ENCODE assay signal across 18 mouse cellular contexts in the genomic region with DNA sequence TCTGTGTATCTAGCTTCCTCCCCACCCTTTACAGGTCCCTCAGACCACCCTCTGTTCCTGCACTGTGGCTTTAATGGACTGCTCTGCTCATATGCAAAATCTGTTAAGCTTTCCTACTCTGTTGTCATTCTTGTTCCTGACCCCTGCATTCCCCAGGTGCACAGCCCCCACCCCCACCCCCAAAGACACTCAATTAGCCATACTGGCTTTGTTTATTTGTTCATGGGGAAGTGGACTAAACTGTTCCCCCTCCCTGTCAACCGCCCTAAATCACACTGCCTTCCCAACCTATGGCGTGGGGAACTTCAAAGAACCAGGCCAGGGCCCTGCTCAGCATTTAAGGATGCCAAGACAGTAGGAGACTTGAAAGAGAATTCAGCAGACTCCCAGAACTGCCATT.
DNase-seq lines count a peak whose midpoint lies in the region; ATAC-seq and TF ChIP-seq lines count a peak whose summit lies in the region.
"Had no signal": no experiment of that assay in that cellular context is flagged by ENCODE, and none has a peak within 500 bp of the region (broad histone marks: within the 10 kb centered on the region; RNA-seq: fewer than 3 reads in every experiment).

No protein-coding gene starts in this region.

- no peak overlapping the region for H3K4me2 ChIP-seq in kidney, embryonic 16.5 days (replicated peaks; ENCODE audit: low read depth, low read length)
- no peak overlapping the region for H3K4me2 ChIP-seq in embryonic facial prominence, embryonic 13.5 days
- H3K4me2 ChIP-seq: heart, embryonic 12.5 days; midbrain, embryonic 13.5 days had no signal

- WGBS in kidney, embryonic 16.5 days, result 14% methylated on average over 2 of the region's 2 CpGs
- 30% methylated on average over 2 of the region's 2 CpGs for WGBS in embryonic facial prominence, embryonic 13.5 days

- H3K9ac ChIP-seq in kidney, embryonic 16.5 days (replicated peaks; ENCODE audit: low read length), result no peak overlapping the region
- H3K9ac ChIP-seq in ES-E14 (ENCODE audit: insufficient read depth, low read depth, low read length, poor library complexity, severe bottlenecking), result no peak overlapping the region
- no peak overlapping the region for H3K9ac ChIP-seq in embryonic facial prominence, embryonic 13.5 days
- H3K9ac ChIP-seq: heart, embryonic 12.5 days; midbrain, embryonic 13.5 days had no signal

- peak; percentile 79 for ATAC-seq in kidney, embryonic 16.5 days (ENCODE audit: low FRiP score, low TSS enrichment)
- ATAC-seq in embryonic facial prominence, embryonic 13.5 days (ENCODE audit: insufficient number of reproducible peaks, insufficient read depth, low FRiP score, low TSS enrichment, low read depth), result no peak
- no peak for ATAC-seq in megakaryocyte progenitor cell, adult 5-6 weeks (replicated peaks; ENCODE audit: poor library complexity)
- ATAC-seq in megakaryocyte, adult 5-6 weeks (ENCODE audit: poor library complexity, severe bottlenecking), result no peak
- ATAC-seq: hindbrain, postnatal 0 days; midbrain, embryonic 13.5 days had no signal

- no peak for TF ChIP-seq CTCF in brain, embryonic 14.5 days (IDR thresholded peaks at IDR 0.05; ENCODE audit: borderline replicate concordance, extremely low read depth, insufficient read depth, insufficient read length)

- no peak for DNase-seq in kidney, adult 9 months
- peak; percentile 39 for DNase-seq in ES-E14 (ENCODE audit: low read depth, low spot score)
- peak; percentile 42 for DNase-seq in brain, embryonic 14.5 days (ENCODE audit: low read depth)
- no peak for DNase-seq in left cerebral cortex, postnatal 4 days
- DNase-seq: adrenal gland, postnatal 25 days; cerebellum, adult 2 months; heart, postnatal 36 days; kidney, adult 11 months; lung, postnatal 14 days; thymus, adult 18-20 months had no signal

- intact Hi-C loops in left cerebral cortex, postnatal 4 days (cut with DNase I), result no loop called here

- H3K4me1 ChIP-seq in kidney, embryonic 16.5 days (ENCODE audit: insufficient read depth, low read length), result peaks cover 26% of the 10 kb centered on the region
- peaks cover 4 to 18% of the 10 kb centered on the region in 2 experiments; a peak in 1 of 4 replicates for H3K4me1 ChIP-seq in ES-E14 (ENCODE audit: control insufficient read depth in 2 of 2, insufficient read depth in 2 of 2, low read length in 2 of 2, poor library complexity in 1 of 2)
- H3K4me1 ChIP-seq in embryonic facial prominence, embryonic 13.5 days, result peaks cover 15% of the 10 kb centered on the region

- H3K4me3 ChIP-seq in kidney, embryonic 16.5 days (ENCODE audit: low read length), result no peak overlapping the region
- no peak overlapping the region for H3K4me3 ChIP-seq in ES-E14 (ENCODE audit: insufficient read depth in 1 of 2, low read depth in 1 of 2, low read length in 2 of 2, poor library complexity in 1 of 2, severe bottlenecking in 1 of 2)
- no peak overlapping the region for H3K4me3 ChIP-seq in embryonic facial prominence, embryonic 13.5 days
- H3K4me3 ChIP-seq: heart, embryonic 12.5 days; left cerebral cortex, adult 2 months; midbrain, embryonic 13.5 days had no signal

- no peaks in the 10 kb centered on the region for H3K27me3 ChIP-seq in kidney, embryonic 16.5 days (ENCODE audit: insufficient read depth, low read length)
- H3K27me3 ChIP-seq in embryonic facial prominence, embryonic 13.5 days, result no peaks in the 10 kb centered on the region
- H3K27me3 ChIP-seq: heart, embryonic 12.5 days; midbrain, embryonic 13.5 days had no signal

- in situ Hi-C loops in ES-E14 (cut with MboI; ENCODE audit: low sequenced_read_pairs in 2 of 2, unreplicated experiment in 2 of 2), result no loop called here

- no peaks in the 10 kb centered on the region for H3K36me3 ChIP-seq in kidney, embryonic 16.5 days (ENCODE audit: insufficient read depth, low read length)
- H3K36me3 ChIP-seq in ES-E14 (ENCODE audit: control insufficient read depth, insufficient read depth, low read length, poor library complexity, severe bottlenecking), result no peaks in the 10 kb centered on the region; the same call in 1 of the 2 replicates
- no peaks in the 10 kb centered on the region for H3K36me3 ChIP-seq in embryonic facial prominence, embryonic 13.5 days
- H3K36me3 ChIP-seq: heart, embryonic 12.5 days; midbrain, embryonic 13.5 days had no signal

- H3K9me3 ChIP-seq in kidney, embryonic 16.5 days (ENCODE audit: low read length), result 0 out of 2 replicates have a peak, but pooled peaks cover under 1% of the 10 kb centered on the region
- H3K9me3 ChIP-seq in ES-E14 (ENCODE audit: control insufficient read depth, insufficient read depth, low read depth, low read length), result no peaks in the 10 kb centered on the region; the same call in 1 of the 2 replicates
- no peaks in the 10 kb centered on the region for H3K9me3 ChIP-seq in embryonic facial prominence, embryonic 13.5 days
- H3K9me3 ChIP-seq: heart, embryonic 12.5 days had no signal

- peak overlapping the region; percentile 51; the same call in 1 of the 2 replicates for H3K27ac ChIP-seq in kidney, embryonic 16.5 days (ENCODE audit: low read length)
- peak overlapping the region; percentile 86 for H3K27ac ChIP-seq in ES-E14 (ENCODE audit: insufficient read depth, low read depth, low read length, poor library complexity, severe bottlenecking)
- 0 out of 2 replicates have a peak overlapping the region, but pooled peaks have one; percentile 23 for H3K27ac ChIP-seq in embryonic facial prominence, embryonic 13.5 days
- H3K27ac ChIP-seq: hindbrain, postnatal 0 days; left cerebral cortex, adult 2 months; midbrain, embryonic 13.5 days had no signal

- TF ChIP-seq POLR2A in brain, embryonic 14.5 days (IDR thresholded peaks at IDR 0.05; ENCODE audit: borderline replicate concordance, extremely low read depth, insufficient read depth, insufficient read length, poor library complexity, severe bottlenecking), result no peak

TF ChIP-seq in ES-E14, 5 proteins besides CTCF, POLR2A, EP300 and RAD21:
- no peak for TF ChIP-seq ZC3H11A (IDR thresholded peaks at IDR 0.05; ENCODE audit: borderline replicate concordance, low read depth, low read length)
- no peak for TF ChIP-seq HCFC1 (IDR thresholded peaks at IDR 0.05; ENCODE audit: borderline replicate concordance, insufficient read depth, low read length)
- no peak for TF ChIP-seq CHD2 (IDR thresholded peaks at IDR 0.05; ENCODE audit: low read depth, low read length)
- no peak for TF ChIP-seq ZNF384 (IDR thresholded peaks at IDR 0.05; ENCODE audit: low read depth, low read length)
- no peak for TF ChIP-seq MAFK (IDR thresholded peaks at IDR 0.05; ENCODE audit: insufficient read depth, low read depth, low read length)

Comparison
In these comparisons a context has a peak if more than half of its experiments do, and no peak if none do; other contexts are left out.
1. H3K27ac ChIP-seq: peak in every context shown above with its lines; median percentile 86 in ES-E14; 51 in kidney, embryonic 16.5 days; 23 in embryonic facial prominence, embryonic 13.5 days.
2. DNase-seq: peak in ES-E14 (single experiment) and brain, embryonic 14.5 days (single experiment); none in kidney, adult 9 months (single experiment) and left cerebral cortex, postnatal 4 days (single experiment).